Mouse (Mus musculus) CH12.LX (cell line): ENCODE measurements around the gene Slc27a1. TPM values are rescaled to one million over a fixed set of nuclear protein-coding genes. Genes with fewer than 3 reads are reported as not detected.

Source experiments
- DNase-seq: peaks from one replicate; pipeline ENCODE4 v3.0.0-alpha.2; 2013; ENCODE audit errors: extremely low read depth
- H3K27ac ChIP-seq: 2 replicates; pipeline ENCODE4 v1.5.1; 2012; ENCODE audit warnings: low read depth, mild to moderate bottlenecking, control low read depth, moderate library complexity; ENCODE audit not compliant: insufficient read depth
- H3K27me3 ChIP-seq: replicated peaks from 2 replicates; pipeline ENCODE3; 2012; ENCODE audit warnings: inconsistent platforms
- H3K36me3 ChIP-seq, 2 experiments: replicated peaks in 1 of 2; 2 replicates each; pipeline versions ENCODE3 to v1.6.1; 2012; ENCODE audit warnings: inconsistent platforms in 1 of 2, low read length in 1 of 2, mild to moderate bottlenecking in 1 of 2, mixed read lengths in 1 of 2, moderate library complexity in 1 of 2; ENCODE audit not compliant: control insufficient read depth in 1 of 2, insufficient read depth in 1 of 2
- H3K4me1 ChIP-seq, 2 experiments: 2 replicates each; pipeline ENCODE4 v1.6.1; 2012; ENCODE audit warnings: inconsistent platforms in 1 of 2, moderate library complexity in 1 of 2; ENCODE audit not compliant: insufficient read depth in 2 of 2, control insufficient read depth in 1 of 2
- H3K4me2 ChIP-seq: 2 replicates; pipeline ENCODE4 v1.6.1; 2012; ENCODE audit warnings: low read depth, mild to moderate bottlenecking, control low read depth; ENCODE audit not compliant: poor library complexity, insufficient read depth, severe bottlenecking
- H3K4me3 ChIP-seq, 3 experiments: fragments of 150-350 bp in 1 of 3; sonication (generic) in 1 of 3; replicated peaks in 1 of 3; 2 replicates each; pipeline versions ENCODE3 to v1.5.1; 2011 to 2012; ENCODE audit warnings: low read depth in 2 of 3, low read length in 2 of 3, mild to moderate bottlenecking in 2 of 3, moderate library complexity in 2 of 3, control low read depth in 1 of 3, improper control_type of control experiment in 1 of 3, inconsistent platforms in 1 of 3, mixed read lengths in 1 of 3; ENCODE audit not compliant: poor library complexity in 1 of 3
- H3K79me2 ChIP-seq: replicated peaks from 2 replicates; pipeline ENCODE4 v1.6.1; 2012; ENCODE audit warnings: mild to moderate bottlenecking, moderate library complexity; ENCODE audit not compliant: control insufficient read depth, poor library complexity, insufficient read depth, severe bottlenecking; ENCODE audit errors: extremely low read depth
- H3K9ac ChIP-seq: 2 replicates; pipeline ENCODE4 v1.6.1; 2012; ENCODE audit warnings: low read depth, mild to moderate bottlenecking, control low read depth, moderate library complexity; ENCODE audit not compliant: insufficient read depth
- H3K9me3 ChIP-seq: replicated peaks from 2 replicates; pipeline ENCODE3; 2012; ENCODE audit warnings: low read length, inconsistent platforms, mixed read lengths
- CTCF ChIP-seq, 2 experiments: IDR thresholded peaks in 1 of 2; conservative IDR thresholded peaks in 1 of 2; 2 replicates each; pipeline ENCODE4 v1.5.1; 2011 to 2012; ENCODE audit warnings: low read depth in 2 of 2, low read length in 2 of 2, improper control_type of control experiment in 1 of 2, inconsistent platforms in 1 of 2, mild to moderate bottlenecking in 1 of 2, moderate library complexity in 1 of 2
- ETS1 ChIP-seq: conservative IDR thresholded peaks from 2 replicates; pipeline ENCODE4 v1.6.1; 2012; ENCODE audit warnings: low read depth, mild to moderate bottlenecking, inconsistent platforms, low read length, improper control_type of control experiment, moderate library complexity
- IRF4 ChIP-seq: IDR thresholded peaks from 2 replicates; pipeline ENCODE4 v1.6.1; 2014; ENCODE audit warnings: low read depth, mild to moderate bottlenecking, inconsistent platforms, low read length, improper control_type of control experiment
- MAX ChIP-seq: IDR thresholded peaks from 2 replicates; pipeline ENCODE4 v1.6.1; 2011; ENCODE audit warnings: low read length, improper control_type of control experiment
- MXI1 ChIP-seq: IDR thresholded peaks from 2 replicates; pipeline ENCODE4 v1.6.1; 2011; ENCODE audit warnings: mild to moderate bottlenecking, low read depth, low read length, improper control_type of control experiment
- MYC ChIP-seq: IDR thresholded peaks from 2 replicates; pipeline ENCODE4 v1.6.1; 2011; ENCODE audit warnings: low read depth, mild to moderate bottlenecking, improper control_type of control experiment, low read length
- NELFE ChIP-seq: IDR thresholded peaks from 2 replicates; pipeline ENCODE4 v1.6.1; 2011; ENCODE audit warnings: low read depth, low read length, improper control_type of control experiment
- PAX5 ChIP-seq: IDR thresholded peaks from 2 replicates; pipeline ENCODE4 v1.6.1; 2012; ENCODE audit warnings: low read length, inconsistent platforms, mixed read lengths
- POLR2A ChIP-seq: IDR thresholded peaks from 2 replicates; pipeline ENCODE4 v1.6.1; 2011; ENCODE audit warnings: low read depth, mild to moderate bottlenecking, improper control_type of control experiment, low read length
- POLR2AphosphoS2 ChIP-seq: IDR thresholded peaks from 2 replicates; pipeline ENCODE4 v1.6.1; 2011; ENCODE audit warnings: low read depth, low read length, improper control_type of control experiment
- RAD21 ChIP-seq: IDR thresholded peaks from 2 replicates; pipeline ENCODE4 v1.6.1; 2011; ENCODE audit warnings: low read depth, mild to moderate bottlenecking, low read length, improper control_type of control experiment, moderate library complexity
- RCOR1 ChIP-seq: conservative IDR thresholded peaks from 2 replicates; pipeline ENCODE4 v1.6.1; 2012; ENCODE audit warnings: low read depth, mild to moderate bottlenecking, inconsistent platforms, low read length, improper control_type of control experiment
- SMC3 ChIP-seq: IDR thresholded peaks from 2 replicates; pipeline ENCODE4 v1.6.1; 2011; ENCODE audit warnings: low read depth, low read length, improper control_type of control experiment
- TCF12 ChIP-seq: IDR thresholded peaks from 2 replicates; pipeline ENCODE4 v1.6.1; 2014; ENCODE audit warnings: low read depth, mild to moderate bottlenecking, inconsistent platforms, low read length, improper control_type of control experiment
- USF1 ChIP-seq: IDR thresholded peaks from 2 replicates; pipeline ENCODE4 v1.6.1; 2014; ENCODE audit warnings: low read depth, mild to moderate bottlenecking, inconsistent platforms, low read length, improper control_type of control experiment
- USF2 ChIP-seq: conservative IDR thresholded peaks from 2 replicates; pipeline ENCODE4 v1.6.1; 2011; ENCODE audit warnings: low read depth, low read length, improper control_type of control experiment
- ZKSCAN1 ChIP-seq: IDR thresholded peaks from 2 replicates; pipeline ENCODE4 v1.6.1; 2012; ENCODE audit warnings: low read depth, inconsistent platforms, low read length, improper control_type of control experiment, borderline replicate concordance
- dilution Hi-C: fragments of 300-500 bp; cut with MboI; formaldehyde crosslinking; loops from 2 replicates; pipeline ENCODE4 v1.14.3; 2020; ENCODE audit warnings: low sequenced_read_pairs; ENCODE audit not compliant: extremely low pct_unique_long_range_greater_than_20kb, extremely low pct_ligation_motif_present
- in situ Hi-C: fragments of 300-500 bp; cut with MboI; formaldehyde crosslinking; loops from 3 replicates; pipeline ENCODE4 v1.14.3; 2019; ENCODE audit warnings: low sequenced_read_pairs, low pct_ligation_motif_present, low pct_unique_long_range_greater_than_20kb, mixed read lengths
- polyA plus RNA-seq: library from polyadenylated mRNA; unstranded; fragments of >175 nt; gene quantifications from 2 replicates; pipeline ENCODE4 v1.2.1, GENCODE M21; 2012; ENCODE audit warnings: low read depth; ENCODE audit not compliant: insufficient read length
- total RNA-seq, 2 experiments: library from RNA; depleted of rRNA; stranded (reverse); fragments of 300-350 nt in 1 of 2; fragments of >200 nt in 1 of 2; gene quantifications; 2 replicates each; pipeline ENCODE4 v1.2.3; 2012 to 2014

Gene Slc27a1
- total and polyA plus RNA-seq, 3 experiments, result 1.8 to 4.0 (median 2.4) TPM

GRCm38 (mm10) chr8:71569366-71570290 lies 946 bp downstream of the Slc27a1 start:
- Histone ChIP-seq H3K36me3 (no peaks in the 10 kb centered on the region), H3K4me3 (peak overlapping the region in 1 of 3 experiments; percentile 56), H3K27ac (no peak overlapping the region), H3K9me3 (peaks cover 7% of the 10 kb centered on the region), H3K4me2 (no peak overlapping the region), H3K27me3 (peaks cover 3% of the 10 kb centered on the region), H3K79me2 (no peaks in the 10 kb centered on the region), H3K4me1 (peaks cover 10 to 13% of the 10 kb centered on the region in 2 experiments), H3K9ac (no peak overlapping the region)
- dilution Hi-C loops (no loop called here), in situ Hi-C loops (no loop called here)
- no peak for DNase-seq
- TF ChIP-seq POLR2A, result no peak
- no peak for TF ChIP-seq RAD21
- TF ChIP-seq SMC3, result no peak
- no peak for TF ChIP-seq PAX5

- H3K27me3 ChIP-seq, result peaks cover 3% of the 10 kb centered on the region
Observed at GRCm38 (mm10) chr8:71570291-71570954, 1.7 kb downstream of the Slc27a1 start.

GRCm38 (mm10) chr8:71572077-71572476 lies 3.4 kb downstream of the Slc27a1 start:
- no peak for DNase-seq
- Histone ChIP-seq H3K36me3 (no peaks in the 10 kb centered on the region), H3K27ac (no peak overlapping the region), H3K4me2 (no peak overlapping the region), H3K4me1 (peaks cover 10 to 13% of the 10 kb centered on the region in 2 experiments), H3K9me3 (no peaks in the 10 kb centered on the region), H3K9ac (no peak overlapping the region), H3K79me2 (no peaks in the 10 kb centered on the region), H3K27me3 (peaks cover 3% of the 10 kb centered on the region), H3K4me3 (no peak overlapping the region)
- dilution Hi-C loops (no loop called here), in situ Hi-C loops (no loop called here)
- TF ChIP-seq RCOR1 (no peak), CTCF (conservative IDR thresholded peaks at IDR 0.05 in 1 of 2, IDR thresholded peaks at IDR 0.05 in 1 of 2; ENCODE audit: low read depth in 2 of 2, low read length in 2 of 2) (peak in 1 of 2 experiments; percentile 18; a peak in 2 of 4 replicates)

More at GRCm38 (mm10) chr8:71570291-71570954, 1.7 kb downstream of the Slc27a1 start:
- Histone ChIP-seq H3K27ac (no peak overlapping the region), H3K4me3 (peak overlapping the region; percentile 46 to 56 (median 55)), H3K36me3 (no peaks in the 10 kb centered on the region), H3K9ac (peak overlapping the region; percentile 10), H3K4me1 (peaks cover 10 to 13% of the 10 kb centered on the region in 2 experiments), H3K9me3 (peaks cover 1% of the 10 kb centered on the region), H3K4me2 (peak overlapping the region; percentile 52), H3K79me2 (no peaks in the 10 kb centered on the region)
- dilution Hi-C loops, result no loop called here
- in situ Hi-C loops, result no loop called here
- TF ChIP-seq IRF4 (0 out of 2 replicates have a peak, but pooled peaks have one; percentile 39), ETS1 (0 out of 2 replicates have a peak, but pooled peaks have one; percentile 12), ZKSCAN1 (no peak), NELFE (no peak), MYC (peak; percentile 30; the same call in 1 of the 2 replicates), USF1 (peak; percentile 54), MXI1 (peak; percentile 53; the same call in 1 of the 2 replicates), TCF12 (peak; percentile 15; the same call in 1 of the 2 replicates), PAX5 (no peak), POLR2AphosphoS2 (no peak), POLR2A (peak; percentile 45; the same call in 1 of the 2 replicates), RAD21 (no peak), MAX (peak; percentile 80), USF2 (no peak; the same call in none of the 2 replicates)
- peak; percentile 82 for DNase-seq
